Mouse (Mus musculus): ENCODE data around the gene Intu. TPM values are rescaled to one million over a fixed set of nuclear protein-coding genes. Genes with fewer than 3 reads are reported as not detected.

Gene Intu
- polyA plus RNA-seq, 2 experiments: 2.8 to 6.4 TPM

GRCm38 (mm10) chr3:40691566-40691965, 160.5 kb downstream of the Intu start:
- no peaks in the 10 kb centered on the region for H3K9me3 ChIP-seq (ENCODE audit: control insufficient read depth, low read length)
- no peaks in the 10 kb centered on the region for H3K27me3 ChIP-seq (ENCODE audit: control insufficient read depth, insufficient read depth, low read length)
- no peak for TF ChIP-seq POLR2A (IDR thresholded peaks at IDR 0.05; ENCODE audit: borderline replicate concordance, extremely low read depth, insufficient read depth, insufficient read length)
- no peak overlapping the region for H3K4me3 ChIP-seq (replicated peaks; ENCODE audit: low read length)
- no peak overlapping the region for H3K4me2 ChIP-seq (replicated peaks; ENCODE audit: low read depth, low read length, severe bottlenecking)
- H3K4me1 ChIP-seq (ENCODE audit: control insufficient read depth, insufficient read depth, low read length): 0 out of 2 replicates have a peak, but pooled peaks cover 6% of the 10 kb centered on the region
- peaks cover 5% of the 10 kb centered on the region; the same call in 1 of the 2 replicates for H3K36me3 ChIP-seq (ENCODE audit: control insufficient read depth, insufficient read depth, low read length)
- no peak overlapping the region for H3K27ac ChIP-seq (replicated peaks; ENCODE audit: low read depth, low read length)
- DNase-seq (ENCODE audit: low spot score) (no peak), ATAC-seq (ENCODE audit: low FRiP score, low read depth) (no peak)
- 90% methylated on average over 6 of the region's 6 CpGs for WGBS
- H3K9ac ChIP-seq (ENCODE audit: low read depth, low read length, severe bottlenecking): no peak overlapping the region

- no peak for ATAC-seq (ENCODE audit: low FRiP score, low read depth)
- Histone ChIP-seq H3K9me3 (ENCODE audit: control insufficient read depth, low read length) (no peaks in the 10 kb centered on the region), H3K27ac (replicated peaks; ENCODE audit: low read depth, low read length) (no peak overlapping the region), H3K4me2 (replicated peaks; ENCODE audit: low read depth, low read length, severe bottlenecking) (no peak overlapping the region), H3K4me1 (ENCODE audit: control insufficient read depth, insufficient read depth, low read length) (no peaks in the 10 kb centered on the region), H3K4me3 (replicated peaks; ENCODE audit: low read length) (no peak overlapping the region), H3K36me3 (ENCODE audit: control insufficient read depth, insufficient read depth, low read length) (peaks cover 10% of the 10 kb centered on the region; the same call in 1 of the 2 replicates), H3K27me3 (ENCODE audit: control insufficient read depth, insufficient read depth, low read length) (no peaks in the 10 kb centered on the region), H3K9ac (ENCODE audit: low read depth, low read length, severe bottlenecking) (no peak overlapping the region)
- TF ChIP-seq POLR2A (IDR thresholded peaks at IDR 0.05; ENCODE audit: borderline replicate concordance, extremely low read depth, insufficient read depth, insufficient read length): no peak
- no peak for DNase-seq (ENCODE audit: low spot score)
- 89% methylated on average over 10 of the region's 10 CpGs for WGBS
Measured at GRCm38 (mm10) chr3:40693435-40693834, 162.3 kb downstream of the Intu start.

GRCm38 (mm10) chr3:40693960-40694359, 162.9 kb downstream of the Intu start:
- ATAC-seq (ENCODE audit: low FRiP score, low read depth): no peak
- H3K9me3 ChIP-seq (ENCODE audit: control insufficient read depth, low read length): no peaks in the 10 kb centered on the region
- WGBS: 92% methylated on average over 7 of the region's 7 CpGs

GRCm38 (mm10) chr3:40694438-40694837, 163.4 kb downstream of the Intu start:
- no peak for TF ChIP-seq POLR2A (IDR thresholded peaks at IDR 0.05; ENCODE audit: borderline replicate concordance, extremely low read depth, insufficient read depth, insufficient read length)
- Histone ChIP-seq H3K4me2 (replicated peaks; ENCODE audit: low read depth, low read length, severe bottlenecking) (no peak overlapping the region), H3K4me3 (replicated peaks; ENCODE audit: low read length) (no peak overlapping the region), H3K9me3 (ENCODE audit: control insufficient read depth, low read length) (no peaks in the 10 kb centered on the region), H3K9ac (ENCODE audit: low read depth, low read length, severe bottlenecking) (no peak overlapping the region), H3K27ac (replicated peaks; ENCODE audit: low read depth, low read length) (no peak overlapping the region), H3K27me3 (ENCODE audit: control insufficient read depth, insufficient read depth, low read length) (no peaks in the 10 kb centered on the region), H3K36me3 (ENCODE audit: control insufficient read depth, insufficient read depth, low read length) (peaks cover 10% of the 10 kb centered on the region; the same call in 1 of the 2 replicates), H3K4me1 (ENCODE audit: control insufficient read depth, insufficient read depth, low read length) (no peaks in the 10 kb centered on the region)
- ATAC-seq (ENCODE audit: low FRiP score, low read depth) (no peak), DNase-seq (ENCODE audit: low spot score) (peak; percentile 47)
- WGBS: 59% methylated on average over 2 of the region's 2 CpGs

More at GRCm38 (mm10) chr3:40693960-40694359, 162.9 kb downstream of the Intu start:
- H3K36me3 ChIP-seq (ENCODE audit: control insufficient read depth, insufficient read depth, low read length): peaks cover 10% of the 10 kb centered on the region; the same call in 1 of the 2 replicates
- no peaks in the 10 kb centered on the region for H3K27me3 ChIP-seq (ENCODE audit: control insufficient read depth, insufficient read depth, low read length)
- H3K9ac ChIP-seq (ENCODE audit: low read depth, low read length, severe bottlenecking): no peak overlapping the region
- no peak overlapping the region for H3K4me2 ChIP-seq (replicated peaks; ENCODE audit: low read depth, low read length, severe bottlenecking)
- TF ChIP-seq POLR2A (IDR thresholded peaks at IDR 0.05; ENCODE audit: borderline replicate concordance, extremely low read depth, insufficient read depth, insufficient read length): no peak
- H3K4me3 ChIP-seq (replicated peaks; ENCODE audit: low read length): no peak overlapping the region
- no peaks in the 10 kb centered on the region for H3K4me1 ChIP-seq (ENCODE audit: control insufficient read depth, insufficient read depth, low read length)
- DNase-seq (ENCODE audit: low spot score): no peak
- no peak overlapping the region for H3K27ac ChIP-seq (replicated peaks; ENCODE audit: low read depth, low read length)

- ATAC-seq (ENCODE audit: low FRiP score, low read depth): no peak
Measured at GRCm38 (mm10) chr3:40695162-40695561, 164.1 kb downstream of the Intu start.

More at GRCm38 (mm10) chr3:40695162-40695561, 164.1 kb downstream of the Intu start:
- Histone ChIP-seq H3K27me3 (ENCODE audit: control insufficient read depth, insufficient read depth, low read length) (no peaks in the 10 kb centered on the region), H3K4me2 (replicated peaks; ENCODE audit: low read depth, low read length, severe bottlenecking) (no peak overlapping the region), H3K9ac (ENCODE audit: low read depth, low read length, severe bottlenecking) (no peak overlapping the region), H3K27ac (replicated peaks; ENCODE audit: low read depth, low read length) (no peak overlapping the region), H3K4me1 (ENCODE audit: control insufficient read depth, insufficient read depth, low read length) (no peaks in the 10 kb centered on the region), H3K4me3 (replicated peaks; ENCODE audit: low read length) (no peak overlapping the region), H3K36me3 (ENCODE audit: control insufficient read depth, insufficient read depth, low read length) (peaks cover 10% of the 10 kb centered on the region; the same call in 1 of the 2 replicates), H3K9me3 (ENCODE audit: control insufficient read depth, low read length) (no peaks in the 10 kb centered on the region)
- TF ChIP-seq POLR2A (IDR thresholded peaks at IDR 0.05; ENCODE audit: borderline replicate concordance, extremely low read depth, insufficient read depth, insufficient read length): no peak
- WGBS: 98% methylated on average over 2 of the region's 2 CpGs
- no peak for DNase-seq (ENCODE audit: low spot score)
